Mouse (Mus musculus) splenic B cell, adult 2 months (primary cell): ENCODE results near the gene Arid3a.
A peak's percentile ranks its signal among the peaks of the same experiment; 100 is the strongest.
"Not testable (repeated sequence)": the region's sequence is repeated elsewhere in the genome, so short reads cannot be mapped to it uniquely, and the experiment has no call there.

Experiments
- DNase-seq: peaks from one replicate; pipeline ENCODE4 v3.0.0-alpha.2; 2011; ENCODE audit warnings: low read depth, low spot score
- H3K27me3 ChIP-seq: 2 replicates; pipeline ENCODE4 v1.6.1; 2012; ENCODE audit warnings: mild to moderate bottlenecking, low read length, moderate library complexity, mixed read lengths; ENCODE audit not compliant: control insufficient read depth, poor library complexity, insufficient read depth, severe bottlenecking
- H3K36me3 ChIP-seq: 2 replicates; pipeline ENCODE4 v1.6.1; 2012; ENCODE audit warnings: mild to moderate bottlenecking, low read length, moderate library complexity, mixed read lengths; ENCODE audit not compliant: control insufficient read depth, poor library complexity, insufficient read depth, severe bottlenecking

The Arid3a gene

DNA sequence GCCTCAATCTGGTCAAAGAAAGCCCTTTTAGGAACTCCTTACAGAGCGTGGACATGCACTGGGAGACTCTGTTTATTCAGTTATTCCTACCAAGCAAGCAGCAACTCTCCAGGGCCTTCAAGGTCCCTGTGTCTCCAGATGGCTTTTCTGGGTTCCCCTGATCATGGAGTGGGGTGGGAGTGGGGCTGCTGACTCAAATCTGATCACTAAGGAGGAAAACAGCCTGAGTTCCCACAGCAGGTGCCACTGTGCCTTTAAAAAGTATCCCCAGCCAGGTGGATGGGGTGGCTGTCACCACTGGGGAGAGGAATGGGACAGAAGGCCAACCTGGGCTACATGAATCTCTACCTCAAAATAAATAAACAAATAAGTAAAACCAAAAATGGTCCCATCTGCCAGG, 16.1 kb downstream of the Arid3a start:
- no peak for DNase-seq
- H3K27me3 ChIP-seq, result no peaks in the 10 kb centered on the region

DNA sequence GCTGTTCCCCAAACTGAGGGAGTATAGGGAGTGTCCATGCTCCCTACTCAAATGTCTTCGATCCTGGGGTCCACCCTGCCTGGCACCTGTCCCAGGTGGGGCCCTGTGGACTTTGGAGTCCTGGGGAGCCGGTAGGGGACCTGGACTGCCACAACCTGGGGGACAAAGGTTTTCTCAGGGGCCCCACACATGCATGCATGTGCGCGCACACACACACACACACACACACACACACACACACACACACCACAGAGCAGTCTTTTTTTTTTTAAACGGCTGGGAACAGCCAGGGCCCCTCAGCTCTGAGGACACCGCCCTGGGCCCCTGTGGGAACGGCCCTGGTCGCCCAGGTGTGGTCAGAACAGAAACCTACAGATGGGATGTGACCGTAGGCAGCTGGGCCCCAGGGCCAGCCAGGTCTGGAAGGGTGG, 16.6 kb downstream of the Arid3a start:
- no peak for DNase-seq
- Histone ChIP-seq H3K36me3 (no peaks in the 10 kb centered on the region; the same call in 1 of the 2 replicates), H3K27me3 (no peaks in the 10 kb centered on the region)

More for the DNA sequence above, 16.1 kb downstream of the Arid3a start:
- no peaks in the 10 kb centered on the region; the same call in 1 of the 2 replicates for H3K36me3 ChIP-seq

DNA sequence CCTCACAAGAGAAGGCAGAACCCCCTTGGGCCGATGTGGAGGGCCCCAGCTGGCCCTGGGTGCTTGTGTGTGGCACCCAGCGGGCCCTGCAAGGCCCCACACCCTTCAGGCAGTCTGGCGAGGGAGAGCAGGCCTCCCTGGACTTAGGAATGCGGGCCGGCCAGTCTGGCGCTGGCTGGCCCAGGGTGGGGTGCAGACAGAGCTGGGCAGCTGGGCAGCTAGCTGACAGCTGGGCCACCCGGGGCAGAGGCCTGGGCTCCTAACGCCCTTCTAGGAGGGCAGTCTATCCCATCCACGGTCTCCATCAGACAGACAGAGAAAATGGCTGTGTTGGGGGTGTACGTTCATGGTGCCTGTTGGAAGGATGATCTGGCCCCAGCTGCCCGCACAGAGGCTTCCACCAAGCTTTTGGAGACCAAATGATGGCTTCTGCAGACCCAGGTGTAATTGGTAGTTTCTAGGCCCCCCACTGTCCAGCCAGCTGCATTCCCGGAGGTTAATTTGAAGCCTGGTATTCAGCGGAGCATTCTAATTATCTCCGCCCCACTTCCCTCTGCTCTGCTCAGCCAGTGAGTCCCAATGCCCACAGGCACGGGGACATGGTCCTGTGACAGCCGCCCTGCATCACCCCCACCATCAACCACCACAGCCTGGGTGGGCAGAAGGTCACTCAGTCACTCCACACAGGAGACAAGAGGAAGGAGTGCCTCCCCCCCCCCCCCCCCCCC, 18.8 kb downstream of the Arid3a start:
- no peaks in the 10 kb centered on the region for H3K27me3 ChIP-seq
- no peaks in the 10 kb centered on the region; the same call in 1 of the 2 replicates for H3K36me3 ChIP-seq
- no peak for DNase-seq

DNA sequence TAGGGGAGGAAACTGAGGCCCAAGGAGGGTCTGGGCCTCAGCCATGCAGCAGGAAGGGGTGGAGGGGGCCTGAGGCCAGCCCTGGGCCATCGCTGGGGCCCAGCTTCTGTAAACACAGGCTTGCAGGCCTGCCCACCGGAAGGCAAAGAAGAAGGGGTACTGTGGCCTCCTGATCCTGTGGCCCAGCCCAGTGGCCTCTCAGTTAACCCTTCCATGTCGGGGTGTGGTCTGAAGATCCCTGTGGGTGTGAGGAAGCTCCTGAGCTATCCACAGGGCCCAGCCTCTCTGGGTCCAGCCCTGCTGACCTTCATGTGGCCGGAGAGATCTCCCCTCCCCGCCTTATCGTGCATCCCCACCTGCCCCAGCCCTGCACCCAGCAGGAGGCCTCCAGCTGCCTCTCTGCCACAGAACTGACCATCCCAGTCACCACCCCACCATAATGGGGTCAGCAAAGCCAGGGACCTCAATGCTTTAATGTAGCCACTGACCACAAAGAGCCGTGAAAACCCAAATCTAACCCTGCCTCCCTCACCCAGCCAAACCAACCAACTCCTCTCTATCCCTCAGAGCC, 20.0 kb downstream of the Arid3a start:
- Histone ChIP-seq H3K36me3 (peaks cover 2% of the 10 kb centered on the region; the same call in 1 of the 2 replicates), H3K27me3 (no peaks in the 10 kb centered on the region)
- no peak for DNase-seq

DNA sequence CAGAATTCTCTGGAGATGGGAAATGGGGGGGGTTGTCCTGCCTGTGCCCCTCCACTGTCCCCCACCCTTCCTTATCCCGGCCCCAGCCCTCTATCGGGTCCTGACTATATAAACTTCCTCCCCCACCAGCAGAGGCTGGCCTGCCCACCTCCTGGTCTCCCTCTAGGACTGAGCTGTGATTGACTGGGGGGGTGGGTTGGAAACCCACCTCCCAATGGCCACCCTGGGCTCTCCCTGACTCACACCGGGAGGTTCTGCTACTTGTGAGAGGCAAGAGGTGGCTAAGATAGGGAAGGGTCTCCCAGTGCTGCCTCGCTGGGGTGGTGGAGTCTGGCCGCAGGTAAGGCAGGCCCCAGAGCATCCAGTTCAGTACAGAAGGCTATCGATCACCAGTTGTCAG, 20.7 kb downstream of the Arid3a start:
- DNase-seq, result no peak
- Histone ChIP-seq H3K36me3 (peaks cover 2% of the 10 kb centered on the region; the same call in 1 of the 2 replicates), H3K27me3 (no peaks in the 10 kb centered on the region)

DNA sequence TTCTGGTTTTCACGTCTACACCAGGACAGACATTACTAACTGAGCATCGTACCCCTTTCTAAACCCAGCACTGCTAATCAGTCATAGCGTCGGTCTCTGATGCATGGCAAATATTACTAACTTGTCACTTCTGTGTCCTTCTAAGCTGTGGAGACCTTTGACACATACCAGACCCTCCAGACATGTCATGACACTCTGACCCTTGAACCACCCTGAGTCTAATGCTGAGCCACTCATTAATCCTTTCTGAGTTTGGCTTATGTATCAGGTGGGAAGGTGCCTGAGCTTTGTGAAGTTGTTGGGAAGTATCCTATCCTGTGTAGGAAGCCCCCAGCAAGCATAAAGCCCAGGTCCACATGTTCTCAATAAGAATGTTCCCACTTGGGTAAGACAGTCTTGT, 23.0 kb downstream of the Arid3a start:
- Histone ChIP-seq H3K36me3 (peaks cover 2% of the 10 kb centered on the region; the same call in 1 of the 2 replicates), H3K27me3 (no peaks in the 10 kb centered on the region)
- no peak for DNase-seq

DNA sequence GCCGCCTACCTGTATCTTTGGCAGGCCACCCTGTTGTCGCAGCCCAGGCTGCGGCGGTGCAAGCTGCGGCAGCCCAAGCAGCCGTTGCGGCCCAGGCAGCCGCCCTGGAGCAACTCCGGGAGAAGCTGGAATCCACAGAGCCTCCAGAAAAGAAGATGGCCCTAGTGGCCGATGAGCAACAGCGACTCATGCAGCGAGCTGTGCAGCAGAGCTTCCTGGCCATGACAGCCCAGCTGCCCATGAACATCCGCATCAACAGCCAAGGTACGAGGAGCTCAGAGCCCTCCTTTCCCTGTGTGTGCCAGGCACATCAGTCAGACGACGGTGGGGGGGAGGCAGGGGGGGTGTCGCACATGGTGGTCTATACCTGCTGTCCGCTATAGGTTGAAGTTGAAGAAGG, 23.8 kb downstream of the Arid3a start:
- Histone ChIP-seq H3K27me3 (no peaks in the 10 kb centered on the region), H3K36me3 (peaks cover 2% of the 10 kb centered on the region; the same call in 1 of the 2 replicates)
- no peak for DNase-seq

DNA sequence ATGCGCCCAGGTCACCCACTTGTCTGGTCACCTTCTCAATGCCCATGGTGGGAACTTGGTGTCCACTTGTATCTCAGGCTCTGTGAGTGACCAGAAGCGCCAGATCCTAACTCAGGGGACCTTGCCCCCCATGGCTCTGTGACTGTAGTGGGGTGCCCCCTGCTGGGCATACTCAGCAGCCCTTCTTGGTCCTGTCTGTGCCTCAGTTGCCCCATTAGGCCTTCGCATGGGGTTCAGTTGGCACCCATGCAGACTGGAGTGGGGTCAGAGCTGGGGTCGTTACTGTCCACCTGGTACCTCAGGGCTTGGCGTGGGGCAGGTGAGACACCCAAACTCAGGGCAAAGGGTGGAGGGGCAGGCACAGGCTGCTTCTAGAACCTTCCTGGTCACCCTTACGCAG, 27.1 kb downstream of the Arid3a start:
- peak; percentile 67 for DNase-seq
- no peaks in the 10 kb centered on the region for H3K27me3 ChIP-seq

DNA sequence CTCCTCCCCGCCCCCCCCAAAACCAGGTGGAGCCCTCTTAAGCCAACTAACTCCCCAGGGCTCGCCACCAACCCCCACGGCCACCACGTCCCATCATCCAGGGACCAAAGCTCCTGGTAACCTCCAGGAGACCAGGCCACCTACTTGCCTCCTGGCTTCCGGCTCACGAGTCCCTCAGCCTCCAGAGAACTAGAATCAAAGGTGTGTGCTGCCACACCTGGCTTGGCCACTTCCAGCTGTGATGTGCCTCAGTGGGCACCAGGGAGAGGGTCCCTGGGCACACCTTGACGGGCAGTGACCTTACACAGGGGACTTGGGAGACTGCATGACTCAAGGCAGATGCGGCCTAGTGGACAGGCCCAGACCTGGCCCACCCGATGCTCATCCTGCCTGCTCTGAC, 28.8 kb downstream of the Arid3a start:
- H3K27me3 ChIP-seq, result no peaks in the 10 kb centered on the region
- H3K36me3 ChIP-seq, result peaks cover 2% of the 10 kb centered on the region; the same call in 1 of the 2 replicates
- no peak for DNase-seq

More for the DNA sequence above, 27.1 kb downstream of the Arid3a start:
- peaks cover 2% of the 10 kb centered on the region; the same call in 1 of the 2 replicates for H3K36me3 ChIP-seq

DNA sequence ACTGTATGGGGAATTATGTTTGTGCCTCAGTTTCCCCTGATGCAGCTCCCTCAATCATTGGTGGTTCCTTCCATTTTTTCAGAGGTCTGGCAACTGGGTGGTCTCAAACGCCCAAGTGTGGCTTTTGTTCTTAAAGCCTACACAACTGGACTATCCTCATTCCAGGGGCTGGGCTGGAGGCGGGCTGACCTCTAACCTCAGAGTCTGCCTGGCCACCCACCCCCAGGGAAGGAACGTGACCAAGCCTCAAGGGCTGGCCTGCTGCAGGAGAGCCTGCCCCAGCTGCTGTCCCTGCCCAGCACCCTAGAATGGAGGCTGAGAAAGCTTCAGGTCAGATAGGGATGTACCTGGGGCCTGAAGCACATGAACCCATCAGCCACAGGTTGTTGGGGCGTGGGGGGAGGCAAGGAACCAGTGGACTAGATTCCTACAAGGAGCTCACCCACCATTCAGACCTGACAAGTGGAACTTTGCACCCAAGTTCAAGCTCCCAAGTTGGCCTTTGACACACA, 29.9 kb downstream of the Arid3a start:
- Histone ChIP-seq H3K36me3 (no peaks in the 10 kb centered on the region), H3K27me3 (no peaks in the 10 kb centered on the region)
- no peak for DNase-seq

DNA sequence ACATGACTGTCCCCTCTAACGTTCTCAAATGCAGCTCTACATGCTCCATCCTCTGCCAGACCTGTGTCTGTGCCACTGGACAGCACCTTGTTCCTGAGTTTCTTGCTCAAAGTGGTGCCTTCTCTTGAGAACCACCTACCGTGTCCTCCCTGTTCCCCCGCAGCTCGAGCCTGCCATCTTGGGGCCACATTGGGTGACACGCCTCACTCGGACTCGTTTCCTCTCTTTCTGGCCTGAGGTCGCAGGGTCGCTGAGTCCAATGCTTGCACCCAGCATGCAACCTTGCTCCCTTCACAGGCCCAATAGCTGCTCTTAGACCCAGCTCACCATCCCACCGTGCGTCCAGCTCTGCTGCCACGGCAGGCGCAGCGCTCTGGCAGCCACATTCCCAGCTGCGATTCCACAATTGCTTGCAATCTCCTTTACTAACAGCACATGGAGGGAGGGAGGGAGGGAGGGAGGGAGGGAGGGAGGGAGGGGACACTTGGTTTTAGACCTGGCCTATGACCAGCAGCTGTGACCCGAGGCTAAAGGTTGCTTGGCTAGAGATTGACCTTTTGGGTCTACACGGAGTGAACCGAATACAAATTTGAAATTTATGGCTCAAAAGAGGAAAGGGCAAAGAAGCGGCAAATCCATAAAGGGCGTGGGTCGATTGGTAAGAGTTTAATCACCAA, 31.4 kb downstream of the Arid3a start:
- no peaks in the 10 kb centered on the region; the same call in 1 of the 2 replicates for H3K36me3 ChIP-seq
- DNase-seq, result peak; percentile 88
- H3K27me3 ChIP-seq, result no peaks in the 10 kb centered on the region

DNA sequence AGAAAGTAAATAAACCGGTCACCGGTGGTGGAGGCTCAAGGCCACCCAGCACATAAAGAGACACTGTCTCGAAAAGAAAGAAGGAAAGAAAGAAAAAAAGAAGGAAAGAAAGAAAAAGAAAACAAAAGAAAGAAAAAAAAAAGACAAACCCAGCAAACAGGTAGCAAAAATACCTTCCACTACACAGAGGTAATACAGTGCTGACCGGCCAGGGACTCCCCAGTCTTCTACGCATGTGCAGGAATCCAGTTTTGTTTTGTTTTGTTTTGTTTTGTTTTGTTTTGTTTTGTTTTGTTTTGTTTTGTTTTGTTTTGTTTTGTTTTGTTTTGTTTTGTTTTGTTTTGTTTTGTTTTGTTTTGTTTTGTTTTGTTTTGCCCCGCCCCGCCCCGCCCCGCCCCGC, 32.6 kb downstream of the Arid3a start:
- H3K27me3 ChIP-seq, H3K36me3 ChIP-seq, DNase-seq: not testable (repeated sequence)

DNA sequence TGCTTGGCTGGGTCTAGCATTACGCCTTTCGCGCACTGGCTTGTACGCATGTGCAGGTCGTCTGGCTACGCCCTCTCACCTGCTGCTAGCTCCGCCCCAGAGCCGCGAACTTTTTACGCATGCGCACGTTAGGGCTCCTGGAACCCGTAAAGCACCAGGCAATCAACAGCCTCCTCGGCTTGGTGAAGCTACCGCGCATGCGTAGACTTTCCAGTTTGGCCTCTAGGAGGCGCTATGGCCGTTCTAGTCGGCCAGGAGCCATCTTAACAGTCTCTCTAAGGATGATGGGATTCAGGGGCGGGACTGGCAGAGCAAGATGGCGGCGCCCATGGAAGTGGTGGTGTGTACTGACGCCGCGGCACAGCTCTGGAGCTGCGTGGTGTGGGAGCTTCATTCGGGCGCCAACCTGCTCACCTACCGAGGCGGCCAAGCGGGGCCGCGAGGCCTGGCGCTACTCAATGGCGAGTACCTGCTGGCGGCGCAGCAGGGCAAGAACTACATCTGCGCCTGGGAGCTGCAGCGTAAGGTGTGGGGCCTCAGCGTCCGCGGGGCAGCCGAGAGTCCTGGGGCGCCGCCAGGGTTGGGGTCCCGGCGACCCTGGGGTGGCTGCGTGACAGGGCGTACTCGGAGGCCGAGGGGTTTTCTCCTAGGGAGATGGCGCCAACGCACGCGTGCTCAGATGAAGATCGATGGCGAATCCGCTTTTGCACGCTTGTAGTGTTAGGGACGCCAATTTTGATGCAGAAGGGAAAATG, 33.2 kb downstream of the Arid3a start, which contains the start of gene Wdr18:
Wdr18 (plus strand) TSS at position 306 of the 755 bp plus-strand sequence.
- H3K27me3 ChIP-seq, result no peaks in the 10 kb centered on the region
- peak; percentile 100 for DNase-seq
- no peaks in the 10 kb centered on the region; the same call in 1 of the 2 replicates for H3K36me3 ChIP-seq

DNA sequence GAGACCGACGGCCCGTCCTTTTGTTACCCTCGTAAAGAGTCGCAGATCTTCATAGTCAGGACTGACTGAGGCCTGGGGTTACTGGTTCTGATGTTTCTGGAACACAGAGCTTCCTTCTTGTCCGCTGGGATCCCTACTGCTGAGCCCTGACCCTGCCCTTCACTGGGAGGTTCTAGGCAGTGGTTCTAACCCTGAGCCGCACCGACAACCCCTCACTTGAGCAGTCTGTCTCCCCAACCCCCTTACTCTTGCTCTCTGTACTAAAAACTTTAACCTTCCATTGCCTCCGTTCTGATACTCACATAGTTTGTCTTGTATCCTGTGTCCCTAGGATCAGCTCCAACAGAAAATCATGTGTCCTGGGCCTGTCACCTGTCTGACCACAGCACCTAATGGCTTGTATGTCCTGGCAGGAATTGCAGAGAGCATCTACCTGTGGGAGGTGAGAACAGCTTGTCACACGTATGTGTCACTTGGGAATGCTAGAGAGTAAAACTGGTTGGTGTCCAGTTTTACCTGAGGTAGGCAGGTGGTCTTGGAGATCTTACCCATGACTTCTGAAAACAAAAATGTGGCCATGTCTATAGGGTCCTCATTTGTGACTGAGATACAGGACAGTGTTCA, 33.9 kb downstream of the Arid3a start:
- Histone ChIP-seq H3K27me3 (no peaks in the 10 kb centered on the region), H3K36me3 (peaks cover 6% of the 10 kb centered on the region)
- DNase-seq, result no peak
